Mouse (Mus musculus) embryonic facial prominence, embryonic 14.5 days (tissue): ENCODE measurements at regions not wholly inside any gene's neighbourhood (a gene's known extent, or its start where the extent isn't known, plus 50 kb on each side); places are given as distances from the start of the nearest gene placed in this dataset.
"Not testable (repeated sequence)": the region's sequence is repeated elsewhere in the genome, so short reads cannot be mapped to it uniquely, and the experiment has no call there.

Experiments used
- ATAC-seq: fragments of 200-750 bp; cut with Nextera tagmentation; 2 replicates; pipeline ENCODE4 v1.8.0; 2017; ENCODE audit warnings: low read depth, moderate number of reproducible peaks, moderate TSS enrichment
- DNase-seq: peaks from one replicate; pipeline ENCODE4 v3.0.0-alpha.2; 2015; ENCODE audit warnings: low spot score
- H3K27ac ChIP-seq: fragments of 300-500 bp; sonication (generic); replicated peaks from 2 replicates; pipeline ENCODE4 v1.5.1; 2014; ENCODE audit warnings: low read depth, mild to moderate bottlenecking, low read length, moderate library complexity
- H3K27me3 ChIP-seq: fragments of 300-500 bp; sonication (generic); replicated peaks from 2 replicates; pipeline ENCODE4 v1.6.1; 2014; ENCODE audit warnings: low read length; ENCODE audit not compliant: control insufficient read depth, insufficient read depth
- H3K36me3 ChIP-seq: fragments of 300-500 bp; sonication (generic); 2 replicates; pipeline ENCODE4 v1.6.1; 2014; ENCODE audit warnings: low read length, mixed read lengths; ENCODE audit not compliant: control insufficient read depth, insufficient read depth
- H3K4me1 ChIP-seq: fragments of 300-500 bp; sonication (generic); 2 replicates; pipeline ENCODE4 v1.6.1; 2014; ENCODE audit warnings: antibody characterized with exemption, low read length; ENCODE audit not compliant: control insufficient read depth, insufficient read depth
- H3K4me2 ChIP-seq: fragments of 300-500 bp; sonication (generic); 2 replicates; pipeline ENCODE4 v1.6.1; 2014; ENCODE audit warnings: low read depth, mild to moderate bottlenecking, low read length, moderate library complexity, mixed read lengths
- H3K4me3 ChIP-seq: fragments of 300-500 bp; sonication (generic); 2 replicates; pipeline ENCODE4 v1.5.1; 2014; ENCODE audit warnings: low read depth, mild to moderate bottlenecking, low read length
- H3K9ac ChIP-seq: fragments of 300-500 bp; sonication (generic); 2 replicates; pipeline ENCODE4 v1.6.1; 2014; ENCODE audit warnings: low read depth, mild to moderate bottlenecking, low read length, moderate library complexity, mixed read lengths
- H3K9me3 ChIP-seq: fragments of 300-500 bp; sonication (generic); 2 replicates; pipeline ENCODE4 v1.6.1; 2016; ENCODE audit warnings: low read length; ENCODE audit not compliant: control insufficient read depth
- WGBS: fragments of 180-500 bp; shearing (Covaris S2); extraction: QIAGEN DNeasy Blood & Tissue Kit; methylation state at CpG from one replicate; pipeline ENCODE4 v1.1.7; 2014; 5-methylcytosine and 5-hydroxymethylcytosine counted together

GRCm38 (mm10) chr5:148657936-148658640, 105.5 kb upstream of the Ubl3 start:
- no peak overlapping the region for H3K4me2 ChIP-seq
- no peaks in the 10 kb centered on the region for H3K36me3 ChIP-seq
- no peak overlapping the region for H3K27ac ChIP-seq
- H3K4me1 ChIP-seq, result peaks cover 7% of the 10 kb centered on the region; the same call in 1 of the 2 replicates
- H3K9ac ChIP-seq, result no peak overlapping the region
- peaks cover 8% of the 10 kb centered on the region for H3K9me3 ChIP-seq
- H3K27me3 ChIP-seq, result no peaks in the 10 kb centered on the region
- no peak for DNase-seq
- WGBS, result 81% methylated on average over 4 of the region's 4 CpGs
- no peak for ATAC-seq
- H3K4me3 ChIP-seq, result no peak overlapping the region

- WGBS, result 62% methylated on average over 6 of the region's 7 CpGs
- DNase-seq, result no peak
- no peaks in the 10 kb centered on the region for H3K36me3 ChIP-seq
- H3K4me1 ChIP-seq, result no peaks in the 10 kb centered on the region
- H3K4me3 ChIP-seq, result no peak overlapping the region
- ATAC-seq, result no peak
- H3K9ac ChIP-seq, result no peak overlapping the region
- H3K27ac ChIP-seq, result no peak overlapping the region
- H3K9me3 ChIP-seq, result no peaks in the 10 kb centered on the region
- H3K27me3 ChIP-seq, result no peaks in the 10 kb centered on the region
- H3K4me2 ChIP-seq, result no peak overlapping the region
Measured at GRCm38 (mm10) chr5:148652525-148653243, 100.1 kb upstream of the Ubl3 start.

GRCm38 (mm10) chr5:148651736-148652135, 99.1 kb upstream of the Ubl3 start:
- no peaks in the 10 kb centered on the region for H3K9me3 ChIP-seq
- no peak for ATAC-seq
- no peaks in the 10 kb centered on the region for H3K27me3 ChIP-seq
- no peak overlapping the region for H3K4me2 ChIP-seq
- no peak overlapping the region for H3K9ac ChIP-seq
- no peaks in the 10 kb centered on the region for H3K4me1 ChIP-seq
- no peak overlapping the region for H3K4me3 ChIP-seq
- DNase-seq, result no peak
- 32% methylated on average over 4 of the region's 4 CpGs for WGBS
- no peak overlapping the region for H3K27ac ChIP-seq
- no peaks in the 10 kb centered on the region for H3K36me3 ChIP-seq

GRCm38 (mm10) chr5:148649573-148649972, 97.0 kb upstream of the Ubl3 start:
- H3K4me3 ChIP-seq, H3K4me2 ChIP-seq, ATAC-seq, H3K27ac ChIP-seq, H3K9ac ChIP-seq, DNase-seq, H3K4me1 ChIP-seq, H3K27me3 ChIP-seq, H3K9me3 ChIP-seq, H3K36me3 ChIP-seq: not testable (repeated sequence)
- WGBS, result 94% methylated on average over 7 of the region's 7 CpGs

- ATAC-seq (no peak), DNase-seq (no peak)
- H3K4me3 ChIP-seq, result no peak overlapping the region
- 82% methylated on average over 9 of the region's 9 CpGs for WGBS
- no peak overlapping the region for H3K9ac ChIP-seq
- no peaks in the 10 kb centered on the region for H3K9me3 ChIP-seq
- H3K36me3 ChIP-seq, result no peaks in the 10 kb centered on the region
- no peak overlapping the region for H3K4me2 ChIP-seq
- H3K27ac ChIP-seq, result no peak overlapping the region
- no peaks in the 10 kb centered on the region for H3K4me1 ChIP-seq
- H3K27me3 ChIP-seq, result no peaks in the 10 kb centered on the region
Measured at GRCm38 (mm10) chr5:148649123-148649522, 96.5 kb upstream of the Ubl3 start.

GRCm38 (mm10) chr5:148647644-148648043, 95.1 kb upstream of the Ubl3 start:
- Histone ChIP-seq H3K9me3 (no peaks in the 10 kb centered on the region), H3K27ac (no peak overlapping the region), H3K4me3 (no peak overlapping the region), H3K4me1 (no peaks in the 10 kb centered on the region), H3K9ac (no peak overlapping the region), H3K36me3 (no peaks in the 10 kb centered on the region), H3K4me2 (no peak overlapping the region), H3K27me3 (no peaks in the 10 kb centered on the region)
- DNase-seq (no peak), ATAC-seq (no peak)
- 49% methylated on average over 2 of the region's 2 CpGs for WGBS

GRCm38 (mm10) chr5:148645772-148646171, 93.2 kb upstream of the Ubl3 start:
- DNase-seq (peak; percentile 32), ATAC-seq (no peak; the same call in 1 of the 2 replicates)
- Histone ChIP-seq H3K4me2 (no peak overlapping the region), H3K9ac (no peak overlapping the region), H3K4me3 (no peak overlapping the region), H3K36me3 (no peaks in the 10 kb centered on the region), H3K27ac (no peak overlapping the region), H3K27me3 (no peaks in the 10 kb centered on the region), H3K4me1 (no peaks in the 10 kb centered on the region), H3K9me3 (no peaks in the 10 kb centered on the region)
- WGBS, result 64% methylated on average over 4 of the region's 4 CpGs

GRCm38 (mm10) chr5:148645191-148645681, 92.6 kb upstream of the Ubl3 start:
- peak; percentile 65; the same call in 1 of the 2 replicates for ATAC-seq
- no peaks in the 10 kb centered on the region for H3K27me3 ChIP-seq
- H3K4me3 ChIP-seq, result no peak overlapping the region
- DNase-seq, result peak; percentile 38
- no peaks in the 10 kb centered on the region for H3K36me3 ChIP-seq
- no peak overlapping the region for H3K9ac ChIP-seq
- no peak overlapping the region for H3K27ac ChIP-seq
- no peak overlapping the region for H3K4me2 ChIP-seq
- H3K9me3 ChIP-seq, result no peaks in the 10 kb centered on the region
- WGBS, result 68% methylated on average over 10 of the region's 10 CpGs
- H3K4me1 ChIP-seq, result no peaks in the 10 kb centered on the region
